Mouse (Mus musculus): ENCODE measurements around the gene Med4.

DNA sequence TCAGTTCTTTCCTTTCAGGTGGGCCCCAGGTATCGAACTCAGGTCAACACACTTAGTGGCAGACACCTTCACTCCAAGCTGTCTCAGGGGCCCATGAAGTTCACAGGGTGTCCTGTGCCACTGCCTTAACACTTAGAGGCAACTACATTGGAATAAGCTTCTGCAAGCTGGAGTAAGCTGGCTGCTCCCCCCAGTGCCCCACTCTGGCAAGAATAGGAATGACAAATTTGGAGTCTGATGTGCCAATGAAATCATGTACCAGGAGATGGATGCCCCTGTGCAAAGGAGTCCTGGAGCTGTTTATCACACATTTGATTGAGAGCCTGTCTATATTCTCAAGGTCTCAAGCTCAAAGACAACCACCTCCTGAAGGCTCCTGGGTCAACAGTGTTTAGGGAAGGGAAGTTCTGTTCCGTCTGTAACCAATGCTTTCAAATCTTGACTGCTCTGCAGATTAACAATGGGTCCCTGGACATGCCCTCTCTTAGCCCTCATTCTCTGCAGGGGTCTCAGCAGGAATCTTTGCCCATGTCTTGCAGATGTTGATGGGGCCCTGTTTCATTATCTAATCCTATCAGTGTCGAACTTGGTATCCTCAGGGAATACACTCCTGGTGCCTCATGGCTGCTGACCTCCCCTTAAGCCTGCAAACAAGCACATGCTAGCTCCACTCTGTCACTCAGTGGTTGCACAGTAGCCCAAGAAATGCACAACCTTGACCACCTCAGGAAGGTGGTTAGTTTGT lies 25.3 kb upstream of the Med4 start:
- TF ChIP-seq POLR2A (IDR thresholded peaks at IDR 0.05; ENCODE audit: insufficient read length, low read depth): no peak
- no peak for TF ChIP-seq TCF12 (IDR thresholded peaks at IDR 0.05; ENCODE audit: insufficient read depth, poor library complexity, severe bottlenecking)

All from myocyte (in vitro differentiated cells).